Mouse (Mus musculus): ENCODE data around the gene Sox6. TPM values are rescaled to one million over a fixed set of nuclear protein-coding genes. Genes with fewer than 3 reads are reported as not detected.

The Sox6 gene
- total RNA-seq, 2 experiments from 2014 or later, result 27.1 to 32.5 TPM

DNA sequence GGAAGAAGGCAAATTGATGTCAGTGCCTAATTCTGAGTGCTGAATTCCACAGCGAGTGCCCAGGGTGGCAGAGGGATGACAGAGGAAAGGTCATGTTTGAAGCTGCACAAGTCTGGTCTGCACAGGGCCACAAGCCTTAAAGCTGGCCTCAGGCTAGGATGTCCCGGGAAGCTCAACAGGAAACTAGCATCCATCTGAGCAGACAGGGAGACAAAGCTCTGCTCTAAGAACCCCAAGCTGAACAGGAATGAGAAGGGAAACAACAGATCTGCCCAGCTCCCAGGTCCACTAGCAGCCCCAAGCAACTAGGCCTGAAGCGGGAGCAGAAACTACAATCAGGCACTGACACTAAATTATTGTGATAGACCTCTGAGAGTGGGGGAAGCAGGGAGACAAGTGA is 8.6 kb downstream of the Sox6 start:
- intact Hi-C loops (cut with DNase I), result loop anchor here (5.0 to 10.0 kb wide), 5 partner anchors 183 to 608 kb away; no protein-coding TSS in a partner anchor
- peak in 1 of 2 experiments; percentile 15 for DNase-seq

DNA sequence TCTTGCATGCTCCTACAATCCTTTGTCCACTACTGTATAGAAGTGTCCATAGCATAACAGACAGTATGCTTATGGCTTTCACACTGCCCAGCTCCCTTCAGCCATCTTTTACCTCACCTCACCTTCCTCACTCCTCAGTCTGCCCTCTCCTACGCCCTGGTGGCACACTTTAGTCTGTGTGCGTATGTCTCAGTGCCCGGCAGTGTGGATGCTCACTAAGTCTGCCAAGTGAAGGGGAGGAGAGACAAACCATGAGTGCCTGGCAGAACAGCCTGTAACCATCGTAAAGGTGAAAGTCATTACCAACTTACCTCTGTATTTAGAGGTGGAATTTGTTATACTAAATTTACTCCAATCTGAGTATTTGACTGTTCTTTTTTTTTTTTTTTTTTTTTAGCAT is 35.9 kb downstream of the Sox6 start:
- DNase-seq, result peak in 1 of 2 experiments; percentile 13
- intact Hi-C loops (cut with DNase I), result no loop called here

DNA sequence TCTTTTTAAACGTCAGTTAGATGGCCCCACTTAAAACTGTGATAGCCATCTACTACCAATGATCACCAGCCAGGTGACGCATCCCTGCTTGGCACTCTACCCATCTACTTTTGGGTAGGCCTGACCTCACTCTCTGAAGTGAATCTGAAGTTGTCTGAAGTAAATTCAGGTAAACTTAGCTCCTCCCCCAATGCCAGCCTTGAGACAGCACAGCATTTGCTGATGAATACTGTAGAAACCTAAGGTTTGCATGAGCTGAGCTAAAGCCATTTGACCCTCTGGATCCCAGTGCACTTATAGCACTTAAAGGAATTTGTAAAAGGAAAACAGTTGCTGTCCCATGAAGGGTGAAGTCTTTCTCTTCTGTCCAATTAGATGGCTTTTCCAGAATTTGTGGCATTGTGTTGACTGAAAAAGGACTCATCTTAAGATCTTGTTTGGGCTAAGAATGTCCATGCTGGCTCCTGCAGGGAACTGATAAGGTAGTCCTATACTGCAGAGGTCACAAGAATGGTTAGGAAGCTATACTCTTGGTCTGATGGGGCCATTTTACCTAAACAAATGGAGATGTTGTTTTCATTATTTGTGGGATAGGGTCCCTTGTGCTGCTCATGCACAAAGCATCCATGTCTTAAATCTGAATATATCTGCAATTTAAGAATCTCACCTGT is 50.4 kb downstream of the Sox6 start:
- intact Hi-C loops (cut with DNase I), result no loop called here
- DNase-seq, result no peak

DNA sequence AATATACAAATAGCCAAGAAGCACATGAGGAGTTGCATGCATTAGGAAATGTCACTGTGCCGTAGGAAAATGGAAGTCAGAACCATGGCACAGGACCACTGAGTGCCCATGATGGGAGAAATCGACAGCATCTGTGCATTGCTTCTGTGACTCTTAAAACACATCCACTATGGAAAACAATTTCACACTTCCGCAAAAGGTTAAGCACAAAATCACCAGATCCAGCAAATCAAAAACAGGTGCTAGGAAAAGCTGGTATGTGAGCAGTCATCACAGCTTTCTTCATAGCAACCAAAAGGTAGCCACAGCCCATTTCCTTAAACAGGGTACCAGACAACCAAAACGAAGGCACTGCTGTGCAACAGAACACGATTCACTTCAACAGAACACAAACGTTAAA is 52.9 kb downstream of the Sox6 start:
- DNase-seq, result no peak
- intact Hi-C loops (cut with DNase I), result no loop called here

DNA sequence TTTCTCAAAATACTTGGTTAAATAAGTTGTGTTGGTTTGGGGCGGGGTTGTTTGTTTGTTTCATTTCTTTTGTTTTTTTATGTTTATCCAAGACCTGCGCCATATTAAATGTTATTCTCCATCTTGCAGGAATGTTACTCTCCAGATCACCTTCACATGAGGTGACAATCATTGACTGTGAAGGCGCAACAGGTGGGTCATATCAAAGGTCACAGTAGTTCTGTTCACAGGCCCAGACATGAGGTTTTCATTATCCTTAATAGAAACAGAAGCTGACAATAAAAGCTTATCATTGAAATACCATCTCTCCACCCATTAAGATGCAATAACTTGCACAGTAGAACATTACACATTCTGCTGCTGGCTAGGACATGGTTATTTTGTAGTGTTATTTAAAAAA is 54.5 kb downstream of the Sox6 start:
- intact Hi-C loops (cut with DNase I), result no loop called here
- DNase-seq, result no peak

DNA sequence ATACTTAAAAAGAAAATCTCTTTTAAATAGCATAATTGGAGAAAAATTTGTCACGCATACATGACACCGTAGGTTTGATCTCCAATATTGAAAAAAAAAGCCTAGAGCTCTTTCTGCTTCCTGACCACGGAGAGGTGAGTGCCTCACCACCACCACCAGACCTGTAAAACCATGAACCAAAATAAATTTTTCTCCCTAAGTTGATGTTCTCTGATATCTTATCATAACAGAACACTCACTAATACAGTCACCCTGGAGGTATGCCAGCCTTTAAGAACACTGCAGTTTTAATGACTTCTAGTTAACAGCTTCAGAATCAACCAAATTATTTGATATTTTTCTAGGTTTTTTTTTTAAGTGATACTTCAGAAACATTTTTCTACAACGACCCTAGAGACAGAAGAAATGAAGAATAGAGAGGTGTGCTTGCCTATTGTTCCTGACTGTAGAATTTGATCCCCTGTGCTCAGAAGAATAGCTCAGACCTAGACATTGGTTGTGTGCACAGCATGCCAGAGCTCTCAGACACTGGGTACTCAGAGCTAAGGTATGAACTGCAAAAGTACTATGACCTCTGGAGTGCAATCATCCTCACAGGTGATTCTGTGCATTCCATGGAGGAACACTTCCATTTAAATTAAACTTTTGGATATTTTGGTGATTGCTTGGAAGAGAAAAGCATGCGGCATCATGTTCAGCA is 58.6 kb downstream of the Sox6 start:
- intact Hi-C loops (cut with DNase I), result no loop called here
- DNase-seq, result no peak

DNA sequence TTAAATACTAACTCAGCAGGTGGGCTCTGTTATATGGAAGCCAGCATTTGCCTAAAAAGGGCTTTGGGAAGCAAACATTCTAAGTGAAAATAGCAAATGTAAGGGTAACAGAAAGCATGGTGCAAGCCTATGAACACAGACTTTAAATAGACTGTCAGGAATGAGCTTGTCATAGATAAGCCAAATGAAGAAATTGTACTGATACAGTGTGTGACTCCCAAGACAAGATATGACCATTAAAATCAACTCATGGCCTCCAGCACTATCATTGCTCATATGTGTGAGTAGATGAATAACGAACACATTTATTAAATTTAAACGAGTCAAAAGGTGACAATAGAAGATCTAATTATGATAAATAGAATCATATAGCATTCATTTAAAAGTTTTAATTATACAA is 64.1 kb downstream of the Sox6 start:
- DNase-seq, result no peak
- intact Hi-C loops (cut with DNase I), result no loop called here

DNA sequence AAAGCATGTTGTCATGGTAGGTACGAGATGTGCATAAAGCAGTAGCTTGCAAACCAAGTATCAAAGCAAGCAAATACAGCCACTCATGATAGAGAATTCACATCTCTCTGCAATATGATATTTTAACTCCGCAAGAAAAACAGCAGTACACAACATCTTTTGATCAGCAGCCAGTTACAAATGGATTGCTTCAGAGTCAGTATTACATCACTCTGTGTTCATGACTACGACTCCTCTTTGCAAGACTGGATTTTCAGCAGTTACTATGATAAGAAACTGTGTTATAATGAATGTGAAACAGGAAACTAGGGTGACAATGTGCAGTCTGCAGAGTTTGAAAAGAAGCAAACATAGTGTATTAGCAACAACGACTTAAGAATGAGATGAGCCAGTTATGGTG is 71.4 kb downstream of the Sox6 start:
- intact Hi-C loops (cut with DNase I), result no loop called here
- DNase-seq, result no peak

DNA sequence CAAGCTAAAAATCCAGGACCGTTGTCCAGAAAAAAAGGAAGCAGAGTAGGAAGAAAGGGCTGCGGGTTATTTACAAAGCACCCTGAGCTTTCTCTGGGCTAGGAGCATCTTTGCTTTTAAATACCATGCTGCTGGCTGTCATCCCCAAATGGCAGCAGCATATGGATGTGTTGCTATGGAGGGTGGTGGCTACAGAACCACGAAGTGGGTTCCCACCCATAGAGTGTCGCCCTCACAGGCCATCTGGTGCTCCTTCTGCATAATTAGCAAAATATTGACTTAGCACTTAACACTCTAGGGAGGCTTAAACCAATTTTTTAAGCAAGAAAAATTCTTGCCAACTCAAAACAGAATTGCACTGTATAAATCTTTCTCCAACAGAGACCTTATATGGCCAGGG is 72.4 kb downstream of the Sox6 start:
- intact Hi-C loops (cut with DNase I), result no loop called here
- no peak for DNase-seq

DNA sequence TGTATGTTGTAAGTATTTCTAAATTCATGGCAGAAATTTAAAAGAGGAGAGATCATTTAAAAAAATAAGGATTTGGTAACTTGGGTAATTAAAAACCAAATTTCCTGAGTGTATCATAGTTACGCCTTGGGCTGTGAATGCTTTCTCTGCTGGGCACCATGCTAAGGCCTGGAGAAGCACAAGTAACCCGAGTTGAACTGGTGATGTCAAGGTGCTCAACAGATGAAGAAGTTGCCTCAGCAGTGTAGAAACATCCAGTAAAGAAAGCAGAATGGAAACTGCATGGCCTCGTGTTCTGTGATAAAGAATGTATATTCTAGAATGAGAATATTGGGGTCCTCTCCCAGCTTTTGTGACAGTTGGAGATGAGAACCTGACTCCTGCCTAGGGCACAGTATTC is 85.5 kb downstream of the Sox6 start:
- no peak for DNase-seq
- intact Hi-C loops (cut with DNase I), result no loop called here

DNA sequence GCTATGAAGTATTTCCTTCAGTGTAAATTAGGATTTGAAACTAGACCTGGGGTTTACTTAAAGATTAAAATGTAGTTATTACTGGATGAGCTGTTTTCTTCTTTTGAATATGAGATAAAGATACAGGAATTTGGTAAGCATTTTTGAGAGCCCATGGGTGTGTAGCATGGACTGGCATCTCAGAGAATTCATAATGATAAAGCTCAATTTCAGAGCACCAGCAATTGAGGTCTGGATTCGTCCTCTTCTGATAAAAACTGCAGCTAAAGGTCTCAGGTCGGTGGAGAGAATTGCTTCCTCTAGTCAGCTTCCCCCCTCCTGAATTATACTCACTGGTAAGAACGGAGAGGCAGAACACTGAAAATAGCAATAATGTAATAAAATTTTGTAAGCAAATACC is 86.4 kb downstream of the Sox6 start:
- intact Hi-C loops (cut with DNase I), result no loop called here
- no peak for DNase-seq

DNA sequence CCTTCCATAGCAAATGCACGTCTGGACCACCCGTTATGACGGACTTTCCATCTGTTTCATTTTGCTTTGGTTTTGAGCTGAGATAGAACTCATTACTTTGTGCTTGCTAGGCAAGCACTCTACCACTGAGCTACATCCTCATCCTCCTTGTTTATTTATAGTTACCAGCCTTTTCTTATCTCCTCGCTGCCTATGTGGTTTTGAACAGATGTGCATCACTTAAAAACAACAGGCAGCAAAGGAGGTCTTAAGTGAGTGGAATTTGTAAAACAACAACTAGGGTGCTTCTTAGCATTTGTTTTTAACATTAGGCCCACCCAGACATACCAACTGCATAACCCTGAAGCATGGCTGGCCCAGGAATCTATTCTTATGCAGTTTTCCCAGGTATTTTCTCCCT is 86.9 kb downstream of the Sox6 start:
- intact Hi-C loops (cut with DNase I), result no loop called here

DNA sequence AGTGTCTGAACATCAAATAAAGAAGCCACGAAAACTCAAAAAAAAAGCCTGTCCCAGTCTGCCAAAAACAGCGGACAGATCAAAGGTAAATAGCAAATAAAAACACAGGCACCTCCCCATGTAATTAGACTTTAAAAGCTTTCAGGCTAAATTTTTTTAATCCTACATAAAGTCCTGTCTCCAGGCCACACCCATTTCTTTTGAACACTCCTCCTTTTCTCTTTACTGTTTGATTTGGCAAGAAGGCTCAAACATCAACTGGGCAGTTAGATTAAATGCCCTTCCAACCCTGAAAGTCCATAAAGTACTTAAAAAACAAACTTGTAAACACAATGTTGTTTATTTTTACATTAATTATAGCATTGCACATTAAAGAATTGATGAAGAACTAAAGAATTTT is 90.7 kb downstream of the Sox6 start:
- intact Hi-C loops (cut with DNase I), result no loop called here
- DNase-seq, result no peak

More for the DNA sequence above, 86.9 kb downstream of the Sox6 start:
- no peak for DNase-seq

DNA sequence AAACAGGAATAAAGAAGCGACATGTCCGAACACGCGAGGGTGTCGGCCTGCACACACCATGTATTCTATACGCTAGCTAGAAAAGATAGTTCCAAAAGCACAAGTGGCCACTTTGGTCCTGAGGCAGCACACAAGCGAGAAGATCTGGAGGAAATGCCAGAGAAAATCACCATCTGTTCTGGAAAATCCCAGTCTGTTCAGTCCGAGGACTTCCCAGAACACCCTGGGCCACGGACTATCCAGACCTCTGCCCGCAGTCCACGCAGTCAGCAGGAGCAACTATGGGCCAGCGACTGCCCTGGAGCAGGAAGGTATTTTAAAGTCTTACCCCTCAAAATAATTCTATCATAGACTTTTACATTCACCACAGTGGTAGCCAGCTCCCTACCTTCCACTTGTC is 92.0 kb downstream of the Sox6 start:
- intact Hi-C loops (cut with DNase I), result no loop called here
- DNase-seq, result no peak

DNA sequence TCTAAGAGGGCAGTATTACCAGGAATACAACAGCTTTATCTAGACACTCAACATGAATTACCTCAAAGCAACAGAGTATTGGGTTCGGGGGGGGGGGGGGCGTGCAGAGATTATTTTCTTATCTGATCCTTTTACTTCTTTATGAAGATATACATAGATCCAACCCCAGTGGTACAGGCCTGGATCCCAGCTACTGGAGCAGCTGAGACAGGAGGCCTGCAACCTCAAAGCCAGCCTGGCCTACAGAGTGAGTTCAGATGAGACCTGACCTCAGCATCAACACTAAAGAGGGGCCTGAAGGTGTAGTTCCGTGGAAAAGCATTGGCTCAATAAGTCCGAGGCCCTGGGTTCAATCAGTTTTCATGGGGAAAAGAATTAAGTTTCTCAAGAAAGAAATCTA is 93.1 kb downstream of the Sox6 start:
- intact Hi-C loops (cut with DNase I), result no loop called here

DNA sequence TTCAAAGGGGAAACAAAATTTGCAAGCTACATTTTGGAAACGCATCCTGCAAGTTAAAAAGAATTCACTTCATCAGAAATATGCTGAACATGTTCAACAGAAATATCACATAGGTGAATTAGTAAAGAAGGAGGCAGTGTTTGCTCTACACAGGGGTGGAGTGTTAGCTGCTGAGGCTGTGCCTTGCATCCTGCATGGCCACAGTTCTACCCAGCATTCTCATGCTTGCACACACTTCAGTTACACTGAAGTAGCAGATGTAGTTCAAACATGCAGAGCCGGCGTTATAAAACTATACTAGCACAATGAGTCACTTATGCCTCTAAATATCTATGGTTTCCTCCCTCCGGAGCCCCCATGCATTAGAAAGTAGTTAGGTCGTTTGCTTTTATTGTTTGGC is 94.3 kb downstream of the Sox6 start:
- intact Hi-C loops (cut with DNase I), result no loop called here
- no peak for DNase-seq

More for the DNA sequence above, 93.1 kb downstream of the Sox6 start:
- DNase-seq, result no peak

DNA sequence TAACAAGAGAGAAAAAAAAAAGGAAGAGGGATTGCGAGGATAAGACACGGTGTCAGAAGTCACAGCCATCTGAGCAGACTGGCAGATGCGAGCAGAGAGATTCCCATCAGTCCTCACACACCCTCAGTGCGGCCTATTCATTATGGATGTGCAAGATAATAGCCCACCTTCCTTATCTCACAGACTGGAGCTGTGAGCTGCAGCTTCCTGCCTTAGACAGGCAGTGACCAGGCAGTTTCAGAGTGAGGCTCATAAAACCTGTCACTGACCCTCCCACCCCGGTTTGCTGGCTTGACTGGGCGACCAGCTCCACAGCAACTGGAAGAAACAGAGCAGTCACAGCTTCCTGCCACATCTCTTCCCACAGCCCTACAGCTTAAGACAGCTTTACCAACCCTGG is 96.8 kb downstream of the Sox6 start:
- DNase-seq, result no peak
- intact Hi-C loops (cut with DNase I), result no loop called here

DNA sequence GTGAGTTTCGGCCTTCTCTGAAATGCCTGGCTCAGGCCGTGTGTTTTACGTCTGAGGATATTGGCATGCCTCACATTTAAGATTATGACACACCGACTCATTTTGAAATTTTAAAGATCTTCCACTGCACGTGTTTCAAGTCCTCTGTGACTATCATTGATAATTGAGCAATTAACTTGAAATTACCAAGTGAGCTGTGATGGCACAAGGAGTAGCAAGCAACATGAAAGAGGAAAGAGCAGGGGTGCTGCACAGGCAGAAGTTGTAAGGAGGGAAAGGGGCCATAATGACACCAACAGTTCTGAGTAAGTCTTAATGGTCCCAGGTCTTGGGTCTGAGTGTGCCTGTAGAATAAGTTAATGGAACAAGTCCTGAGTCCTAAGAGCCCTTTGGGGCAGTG is 99.3 kb downstream of the Sox6 start:
- no peak for DNase-seq
- intact Hi-C loops (cut with DNase I), result no loop called here

DNA sequence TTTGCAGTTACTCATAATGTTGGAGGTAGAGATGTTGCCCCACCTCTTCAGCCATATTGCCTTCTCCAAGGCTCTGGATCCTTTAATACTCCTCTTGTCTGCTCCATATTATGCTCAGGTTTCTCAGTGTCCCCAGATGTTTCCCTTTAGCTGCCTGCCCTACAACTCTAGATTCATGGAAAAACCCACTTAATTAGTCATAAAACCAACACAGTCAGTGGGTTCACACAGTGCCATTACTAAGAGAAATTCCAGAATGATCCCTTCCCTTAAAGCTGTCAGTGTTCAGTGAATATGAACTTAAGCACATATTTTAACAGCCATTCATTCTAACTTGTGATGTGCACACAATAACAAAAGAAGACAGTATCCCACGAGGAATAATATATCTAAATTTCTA is 101.7 kb downstream of the Sox6 start:
- DNase-seq, result no peak
- intact Hi-C loops (cut with DNase I), result no loop called here

DNA sequence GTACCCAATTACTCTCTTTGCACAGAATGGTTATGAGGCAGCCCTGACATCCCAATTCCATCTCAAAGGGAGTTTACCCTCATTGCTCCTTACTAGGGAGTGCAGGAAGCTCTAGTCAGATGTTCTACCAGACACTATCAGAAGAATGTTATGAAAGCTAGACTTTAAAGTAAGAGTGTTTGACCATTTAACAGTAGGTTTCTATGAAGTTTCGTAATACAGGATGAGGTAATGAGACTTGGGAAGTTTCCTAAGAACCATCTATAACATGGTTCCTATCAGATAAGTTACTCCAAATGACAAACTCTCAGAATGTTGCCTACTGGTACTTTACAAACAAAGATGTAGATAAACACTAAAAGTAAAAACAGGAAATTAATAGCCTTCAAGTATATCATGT is 123.3 kb downstream of the Sox6 start:
- no peak for DNase-seq
- intact Hi-C loops (cut with DNase I), result no loop called here

DNA sequence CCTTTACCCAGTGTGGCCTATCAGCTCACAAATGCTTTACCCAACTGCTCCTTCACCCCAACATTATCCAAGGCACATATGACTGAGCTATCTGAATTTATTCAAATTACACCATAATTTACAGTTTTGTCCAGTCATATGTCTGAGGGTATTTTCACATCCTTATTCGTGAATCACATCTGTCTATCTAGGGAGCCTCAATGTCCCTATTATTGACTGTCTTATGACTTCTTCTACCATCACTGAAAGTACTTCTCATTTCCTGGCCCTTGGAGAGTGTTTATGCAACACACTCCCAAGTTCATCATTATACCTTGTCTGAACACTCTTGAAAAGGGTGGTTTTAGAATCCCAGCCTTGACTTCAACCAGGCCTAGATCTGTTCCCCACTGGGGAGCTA is 128.3 kb downstream of the Sox6 start:
- intact Hi-C loops (cut with DNase I), result no loop called here
- DNase-seq, result no peak

DNA sequence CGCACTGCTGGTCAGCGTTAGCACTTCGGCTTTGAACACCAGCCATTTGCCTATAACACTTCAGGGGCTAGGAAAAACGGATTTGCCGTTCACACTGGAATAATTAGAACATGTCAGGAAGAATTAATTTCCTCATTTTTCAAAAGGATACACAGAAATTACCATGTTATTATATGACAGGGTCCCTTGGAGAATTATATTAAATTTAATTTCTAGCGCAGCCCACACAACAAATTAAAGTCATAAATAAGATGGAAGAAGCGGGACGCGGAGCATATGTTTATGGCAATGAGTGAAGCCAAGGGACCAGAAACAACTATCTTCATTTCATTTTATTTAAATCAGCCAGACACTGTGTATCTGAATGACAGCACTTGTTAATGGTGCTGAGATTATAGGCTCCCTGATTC is 133.8 kb downstream of the Sox6 start:
- DNase-seq, result no peak
- intact Hi-C loops (cut with DNase I), result no loop called here
